Mouse (Mus musculus): ENCODE data around the gene Lmna. TPM values are rescaled to one million over a fixed set of nuclear protein-coding genes. Genes with fewer than 3 reads are reported as not detected.

Lmna gene
- total and polyA plus RNA-seq, 3 experiments = 128 to 388 (median 302) TPM

DNA sequence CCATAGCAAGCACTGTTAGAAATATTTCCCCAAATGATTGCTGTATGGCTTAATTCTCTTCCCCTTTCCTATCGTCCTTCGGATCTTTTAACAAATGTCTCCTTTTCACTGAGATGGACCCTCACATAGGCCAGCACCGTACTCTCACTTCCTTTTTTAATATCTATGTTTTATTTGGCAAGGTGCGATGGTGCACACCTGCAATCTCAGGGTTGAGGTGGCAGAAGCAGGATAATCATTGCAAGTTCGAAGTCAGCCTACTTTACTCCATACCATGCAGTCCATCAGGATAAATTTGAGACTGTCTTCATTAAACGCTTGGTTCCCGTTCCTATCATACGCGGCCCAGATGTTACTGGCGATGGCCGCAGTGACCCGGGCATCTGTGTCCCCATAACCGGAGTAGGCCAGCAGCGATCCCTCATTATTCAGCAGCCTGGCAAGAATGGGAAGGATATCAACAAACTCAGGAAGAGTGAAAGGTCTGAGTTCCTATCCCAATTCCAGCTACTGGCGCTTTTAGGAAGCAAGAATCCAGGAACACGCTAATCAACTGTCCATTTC is 42.4 kb upstream of the Lmna start (continued):
- TF ChIP-seq ETS1 (IDR thresholded peaks at IDR 0.05; ENCODE audit: low read depth, low read length) = no peak; the same call in 1 of the 2 replicates
- TF ChIP-seq ELF1 (IDR thresholded peaks at IDR 0.05; ENCODE audit: low read depth, low read length) = no peak
- TF ChIP-seq MYC (IDR thresholded peaks at IDR 0.05; ENCODE audit: low read depth, low read length) = no peak; the same call in 1 of the 2 replicates
- no peak; the same call in 1 of the 2 replicates for TF ChIP-seq CHD1 (IDR thresholded peaks at IDR 0.05; ENCODE audit: low read depth, low read length)
- no peak for TF ChIP-seq ZNF384 (IDR thresholded peaks at IDR 0.05; ENCODE audit: low read depth, low read length)
- no peak; the same call in 1 of the 2 replicates for TF ChIP-seq HCFC1 (IDR thresholded peaks at IDR 0.05; ENCODE audit: low read depth, low read length)
- no peak for TF ChIP-seq NELFE (IDR thresholded peaks at IDR 0.05; ENCODE audit: low read depth, low read length)
- no peak for TF ChIP-seq MAX (IDR thresholded peaks at IDR 0.05; ENCODE audit: low read length)
- TF ChIP-seq MAZ (IDR thresholded peaks at IDR 0.05; ENCODE audit: low read depth, low read length) = no peak
- TF ChIP-seq POLR2AphosphoS5 (IDR thresholded peaks at IDR 0.05; ENCODE audit: borderline replicate concordance, low read depth, low read length) = no peak
- TF ChIP-seq POLR2AphosphoS2 (IDR thresholded peaks at IDR 0.05; ENCODE audit: low read length) = no peak
- TF ChIP-seq CTCF (IDR thresholded peaks at IDR 0.05 in 2 of 3, conservative IDR thresholded peaks at IDR 0.05 in 1 of 3; ENCODE audit: control insufficient read depth in 1 of 3, insufficient read depth in 1 of 3, low read depth in 2 of 3, low read length in 3 of 3, poor library complexity in 1 of 3, severe bottlenecking in 1 of 3) = no peak; a peak in 1 of 6 replicates
- TF ChIP-seq ZKSCAN1 (IDR thresholded peaks at IDR 0.05; ENCODE audit: low read depth, low read length) = no peak
- no peak for TF ChIP-seq SIN3A (IDR thresholded peaks at IDR 0.05; ENCODE audit: low read length)

DNA sequence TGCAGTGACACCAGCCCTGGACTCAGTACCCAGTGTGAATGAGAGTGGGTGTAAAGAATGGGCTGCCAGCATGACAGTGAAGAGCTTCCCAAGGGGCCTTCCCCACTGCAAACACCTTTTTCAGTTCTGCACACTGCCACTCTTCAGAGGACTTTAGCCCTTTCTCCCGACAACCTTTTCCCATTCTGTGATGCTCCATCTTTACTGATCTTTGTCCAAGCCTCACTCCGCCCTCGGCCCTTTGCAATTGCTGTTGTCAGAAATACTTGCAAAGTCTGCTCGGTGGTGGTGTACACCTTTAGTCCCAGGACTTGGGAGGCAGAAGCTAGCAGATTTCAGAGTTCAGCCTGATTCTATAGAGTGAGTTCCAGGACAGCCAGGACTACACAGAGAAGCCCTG is 41.8 kb upstream of the Lmna start:
- no peaks in the 10 kb centered on the region for H3K9me3 ChIP-seq (replicated peaks; ENCODE audit: insufficient read depth, low read length)
- H3K36me3 ChIP-seq (ENCODE audit: control insufficient read depth in 1 of 2, insufficient read depth in 2 of 2, low read length in 2 of 2) = peaks cover 0 to 11% of the 10 kb centered on the region in 2 experiments; a peak in 2 of 4 replicates
- H3K27ac ChIP-seq (ENCODE audit: control insufficient read depth, low read depth, low read length) = peak overlapping the region; percentile 2; the same call in 1 of the 2 replicates
- H3K4me3 ChIP-seq (ENCODE audit: control insufficient read depth in 1 of 2, insufficient read depth in 1 of 2, low read depth in 2 of 2, low read length in 2 of 2) = peak overlapping the region; percentile 53 to 82
- H3K9ac ChIP-seq (ENCODE audit: control insufficient read depth, low read depth, low read length, poor library complexity, severe bottlenecking) = peak overlapping the region; percentile 83
- H3K27me3 ChIP-seq (ENCODE audit: control insufficient read depth in 1 of 2, insufficient read depth in 2 of 2, low read length in 2 of 2) = no peaks in the 10 kb centered on the region
- no peak for TF ChIP-seq SIN3A (IDR thresholded peaks at IDR 0.05; ENCODE audit: low read length)
- TF ChIP-seq GATA1 (IDR thresholded peaks at IDR 0.05; ENCODE audit: low read depth, low read length) = no peak
- TF ChIP-seq POLR2AphosphoS2 (IDR thresholded peaks at IDR 0.05; ENCODE audit: low read length) = no peak
- TF ChIP-seq USF1 (IDR thresholded peaks at IDR 0.05; ENCODE audit: low read depth, low read length) = no peak
- TF ChIP-seq CHD2 (IDR thresholded peaks at IDR 0.05; ENCODE audit: low read length) = no peak
- TF ChIP-seq TCF12 (IDR thresholded peaks at IDR 0.05; ENCODE audit: low read depth, low read length) = no peak
- TF ChIP-seq USF2 (IDR thresholded peaks at IDR 0.05; ENCODE audit: borderline replicate concordance in 1 of 2, insufficient read depth in 1 of 2, low read depth in 1 of 2, low read length in 2 of 2) = no peak
- no peak for TF ChIP-seq TAL1 (IDR thresholded peaks at IDR 0.05; ENCODE audit: low read length)
- no peak for TF ChIP-seq ZC3H11A (IDR thresholded peaks at IDR 0.05; ENCODE audit: low read depth, low read length)
- no peak for TF ChIP-seq E2F4 (IDR thresholded peaks at IDR 0.05; ENCODE audit: borderline replicate concordance, low read depth, low read length)
- no peak for TF ChIP-seq NELFE (IDR thresholded peaks at IDR 0.05; ENCODE audit: low read depth, low read length)
- TF ChIP-seq MEF2A (IDR thresholded peaks at IDR 0.05; ENCODE audit: extremely low read depth, insufficient replicate concordance, low read depth, low read length, poor library complexity, severe bottlenecking) = no peak
- TF ChIP-seq EP300 (IDR thresholded peaks at IDR 0.05; ENCODE audit: low read depth in 1 of 2, low read length in 2 of 2) = no peak
- no peak for TF ChIP-seq POLR2A (IDR thresholded peaks at IDR 0.05; ENCODE audit: control insufficient read depth in 1 of 2, insufficient read depth in 1 of 2, low read depth in 1 of 2, low read length in 2 of 2, poor library complexity in 1 of 2)
- no peak for TF ChIP-seq POLR2AphosphoS5 (IDR thresholded peaks at IDR 0.05; ENCODE audit: borderline replicate concordance, low read depth, low read length)
- no peak for TF ChIP-seq SMC3 (IDR thresholded peaks at IDR 0.05; ENCODE audit: low read depth, low read length)
- H3K79me2 ChIP-seq (ENCODE audit: control insufficient read depth, insufficient read depth, low read length, poor library complexity) = peaks cover 24% of the 10 kb centered on the region
- peaks cover 10 to 12% of the 10 kb centered on the region in 2 experiments for H3K4me1 ChIP-seq (ENCODE audit: control insufficient read depth in 1 of 2, insufficient read depth in 2 of 2, low read length in 2 of 2)
- DNase-seq (ENCODE audit: low read depth, low spot score) = no peak

Measured in MEL (cell line).